Mouse (Mus musculus) liver, embryonic 11.5 days (tissue): ENCODE data around the gene Dscam. TPM values are rescaled to one million over a fixed set of nuclear protein-coding genes. Genes with fewer than 3 reads are reported as not detected.

Source experiments
- ATAC-seq: fragments of 200-750 bp; cut with Nextera tagmentation; replicated peaks from 2 replicates; pipeline ENCODE4 v1.8.0; 2017; ENCODE audit warnings: moderate number of reproducible peaks, mild to moderate bottlenecking, moderate TSS enrichment, moderate library complexity; ENCODE audit not compliant: low FRiP score
- DNase-seq: peaks from one replicate; pipeline ENCODE4 v3.0.0-alpha.2; 2017; ENCODE audit warnings: low spot score
- H3K27ac ChIP-seq: fragments of 300-500 bp; sonication (generic); 2 replicates; pipeline ENCODE4 v1.5.1; 2014; ENCODE audit warnings: mild to moderate bottlenecking, low read depth, low read length, control low read depth
- H3K27me3 ChIP-seq: fragments of 300-500 bp; sonication (generic); replicated peaks from 2 replicates; pipeline ENCODE4 v1.6.1; 2014; ENCODE audit warnings: low read length, mixed read lengths; ENCODE audit not compliant: control insufficient read depth, insufficient read depth
- H3K36me3 ChIP-seq: fragments of 300-500 bp; sonication (generic); 2 replicates; pipeline ENCODE4 v1.6.1; 2014; ENCODE audit warnings: mild to moderate bottlenecking, low read length, moderate library complexity, mixed read lengths; ENCODE audit not compliant: control insufficient read depth, insufficient read depth
- H3K4me1 ChIP-seq: fragments of 300-500 bp; sonication (generic); replicated peaks from 2 replicates; pipeline ENCODE4 v1.6.1; 2014; ENCODE audit warnings: low read length, mixed read lengths; ENCODE audit not compliant: control insufficient read depth, insufficient read depth
- H3K4me2 ChIP-seq: fragments of 300-500 bp; sonication (generic); 2 replicates; pipeline ENCODE4 v1.6.1; 2014; ENCODE audit warnings: mild to moderate bottlenecking, control low read depth, moderate library complexity
- H3K4me3 ChIP-seq: fragments of 300-500 bp; sonication (generic); 2 replicates; pipeline ENCODE4 v1.5.1; 2014; ENCODE audit warnings: low read depth, low read length, control low read depth
- H3K9ac ChIP-seq: fragments of 300-500 bp; sonication (generic); 2 replicates; pipeline ENCODE4 v1.6.1; 2014; ENCODE audit warnings: low read depth, low read length, control low read depth
- H3K9me3 ChIP-seq: fragments of 300-500 bp; sonication (generic); 2 replicates; pipeline ENCODE4 v1.6.1; 2016; ENCODE audit warnings: low read length, inconsistent platforms, mixed read lengths; ENCODE audit not compliant: control insufficient read depth
- WGBS: fragments of 180-500 bp; shearing (Covaris S2); extraction: QIAGEN DNeasy Blood & Tissue Kit; methylation state at CpG from one replicate; pipeline ENCODE4 v1.1.7; 2014; 5-methylcytosine and 5-hydroxymethylcytosine counted together
- polyA plus RNA-seq: library from polyadenylated mRNA; unstranded; fragments of >200 nt; fragmentation: Nextera tagmentation; extraction: Ambion mirVana; gene quantifications from 2 replicates; pipeline ENCODE4 v1.2.1, GENCODE M21; 2014

The Dscam gene
- polyA plus RNA-seq, 1 experiment from 2014 or later: 0.04 TPM

GRCm38 (mm10) chr16:97021496-97021895 is 149.1 kb downstream of the Dscam start:
- Histone ChIP-seq H3K4me3 (no peak overlapping the region), H3K27ac (no peak overlapping the region), H3K27me3 (no peaks in the 10 kb centered on the region), H3K36me3 (no peaks in the 10 kb centered on the region), H3K9ac (no peak overlapping the region), H3K4me2 (no peak overlapping the region), H3K4me1 (no peaks in the 10 kb centered on the region), H3K9me3 (no peaks in the 10 kb centered on the region)
- 78% methylated on average over 6 of the region's 6 CpGs for WGBS
- no peak for DNase-seq
- no peak for ATAC-seq

GRCm38 (mm10) chr16:97018304-97018703 is 152.2 kb downstream of the Dscam start:
- WGBS: 69% methylated on average over 5 of the region's 5 CpGs

GRCm38 (mm10) chr16:97017171-97017738 is 153.3 kb downstream of the Dscam start:
- no peak for DNase-seq
- 71% methylated on average over 3 of the region's 3 CpGs for WGBS
- Histone ChIP-seq H3K27ac (no peak overlapping the region), H3K36me3 (no peaks in the 10 kb centered on the region), H3K4me1 (no peaks in the 10 kb centered on the region), H3K9ac (no peak overlapping the region), H3K4me2 (no peak overlapping the region), H3K27me3 (no peaks in the 10 kb centered on the region), H3K4me3 (no peak overlapping the region), H3K9me3 (no peaks in the 10 kb centered on the region)
- ATAC-seq: peak; percentile 49; the same call in 1 of the 2 replicates

More at GRCm38 (mm10) chr16:97018304-97018703, 152.2 kb downstream of the Dscam start:
- DNase-seq (no peak), ATAC-seq (no peak)
- Histone ChIP-seq H3K9me3 (no peaks in the 10 kb centered on the region), H3K9ac (no peak overlapping the region), H3K4me1 (no peaks in the 10 kb centered on the region), H3K4me3 (no peak overlapping the region), H3K27ac (no peak overlapping the region), H3K36me3 (no peaks in the 10 kb centered on the region), H3K4me2 (no peak overlapping the region), H3K27me3 (no peaks in the 10 kb centered on the region)

GRCm38 (mm10) chr16:97016244-97016850 is 154.2 kb downstream of the Dscam start:
- 64% methylated on average over 2 of the region's 2 CpGs for WGBS
- H3K4me3 ChIP-seq: no peak overlapping the region

GRCm38 (mm10) chr16:97014343-97014742 is 156.2 kb downstream of the Dscam start:
- Histone ChIP-seq H3K27ac (no peak overlapping the region), H3K9ac (no peak overlapping the region), H3K4me2 (no peak overlapping the region), H3K27me3 (no peaks in the 10 kb centered on the region), H3K4me1 (peaks cover 4% of the 10 kb centered on the region; the same call in 1 of the 2 replicates), H3K9me3 (no peaks in the 10 kb centered on the region), H3K36me3 (no peaks in the 10 kb centered on the region), H3K4me3 (no peak overlapping the region)
- ATAC-seq (no peak), DNase-seq (no peak)
- WGBS: 76% methylated on average over 3 of the region's 3 CpGs

More at GRCm38 (mm10) chr16:97016244-97016850, 154.2 kb downstream of the Dscam start:
- no peak overlapping the region for H3K9ac ChIP-seq
- H3K36me3 ChIP-seq: no peaks in the 10 kb centered on the region
- H3K4me1 ChIP-seq: no peaks in the 10 kb centered on the region
- no peaks in the 10 kb centered on the region for H3K9me3 ChIP-seq
- H3K4me2 ChIP-seq: no peak overlapping the region
- DNase-seq (no peak), ATAC-seq (peak; percentile 54; the same call in 1 of the 2 replicates)
- no peaks in the 10 kb centered on the region for H3K27me3 ChIP-seq
- no peak overlapping the region for H3K27ac ChIP-seq

GRCm38 (mm10) chr16:97009116-97010055 is 161.2 kb downstream of the Dscam start:
- Histone ChIP-seq H3K4me1 (peaks cover 26% of the 10 kb centered on the region), H3K27me3 (no peaks in the 10 kb centered on the region), H3K4me2 (no peak overlapping the region), H3K4me3 (no peak overlapping the region), H3K9ac (no peak overlapping the region), H3K9me3 (no peaks in the 10 kb centered on the region), H3K36me3 (no peaks in the 10 kb centered on the region), H3K27ac (no peak overlapping the region)
- ATAC-seq (no peak), DNase-seq (no peak)
- 61% methylated on average over 4 of the region's 4 CpGs for WGBS

GRCm38 (mm10) chr16:97007892-97008527 is 162.5 kb downstream of the Dscam start:
- no peaks in the 10 kb centered on the region for H3K36me3 ChIP-seq
- no peak overlapping the region for H3K9ac ChIP-seq
- H3K9me3 ChIP-seq: no peaks in the 10 kb centered on the region
- ATAC-seq (no peak), DNase-seq (no peak)
- peak overlapping the region; percentile 90; the same call in 1 of the 2 replicates for H3K27ac ChIP-seq
- H3K4me1 ChIP-seq: peaks cover 26% of the 10 kb centered on the region
- WGBS: 80% methylated on average over 11 of the region's 11 CpGs
- no peak overlapping the region for H3K4me3 ChIP-seq
- no peak overlapping the region for H3K4me2 ChIP-seq
- no peaks in the 10 kb centered on the region for H3K27me3 ChIP-seq

- peak overlapping the region; percentile 54 for H3K4me2 ChIP-seq
- H3K4me1 ChIP-seq: peaks cover 26% of the 10 kb centered on the region
- no peak for DNase-seq
- H3K27ac ChIP-seq: peak overlapping the region; percentile 90
- no peaks in the 10 kb centered on the region for H3K9me3 ChIP-seq
- no peak overlapping the region for H3K4me3 ChIP-seq
- no peaks in the 10 kb centered on the region for H3K27me3 ChIP-seq
- peak overlapping the region; percentile 56 for H3K9ac ChIP-seq
- no peak; the same call in 1 of the 2 replicates for ATAC-seq
- H3K36me3 ChIP-seq: no peaks in the 10 kb centered on the region
Measured at GRCm38 (mm10) chr16:97006854-97007182, 163.7 kb downstream of the Dscam start.
